Mouse (Mus musculus) retina, postnatal 7 days (tissue): Measurements from ENCODE around the gene Abcb6.

Source experiments
- DNase-seq: peaks from one replicate; pipeline ENCODE4 v3.0.0-alpha.2; 2012; ENCODE audit warnings: low read depth, low spot score

The Abcb6 gene

GRCm38 (mm10) chr1:75208967-75209678 lies 28.9 kb upstream of the Abcb6 start:
- DNase-seq = no peak

- DNase-seq = no peak
Measured at GRCm38 (mm10) chr1:75201236-75201635, 21.0 kb upstream of the Abcb6 start.

GRCm38 (mm10) chr1:75192452-75192851 lies 12.3 kb upstream of the Abcb6 start:
- DNase-seq = no peak

- DNase-seq = peak; percentile 94
Measured at GRCm38 (mm10) chr1:75191622-75192402, 11.6 kb upstream of the Abcb6 start, which contains the start of the genes Ankzf1 and Atg9a. TSS of gene Ankzf1 (plus strand) at chr1:75192151. TSS of gene Atg9a (minus strand) at chr1:75192196.

GRCm38 (mm10) chr1:75191258-75191621 lies 11.0 kb upstream of the Abcb6 start:
- DNase-seq = no peak

- DNase-seq = no peak
Measured at GRCm38 (mm10) chr1:75190577-75190976, 10.4 kb upstream of the Abcb6 start.

- no peak for DNase-seq
Measured at GRCm38 (mm10) chr1:75187914-75188483, 7.8 kb upstream of the Abcb6 start.

- DNase-seq = no peak
Measured at GRCm38 (mm10) chr1:75187126-75187525, 6.9 kb upstream of the Abcb6 start.

GRCm38 (mm10) chr1:75185495-75185894 lies 5.3 kb upstream of the Abcb6 start:
- no peak for DNase-seq

GRCm38 (mm10) chr1:75182160-75182559 lies 2.0 kb upstream of the Abcb6 start:
- DNase-seq = no peak

GRCm38 (mm10) chr1:75181377-75181870 lies 1.2 kb upstream of the Abcb6 start:
- DNase-seq = no peak

- DNase-seq = no peak
Measured at GRCm38 (mm10) chr1:75180741-75181140, 549 bp upstream of the Abcb6 start.

GRCm38 (mm10) chr1:75179334-75180104 lies 673 bp downstream of the Abcb6 start:
- no peak for DNase-seq

- peak; percentile 88 for DNase-seq
Measured at GRCm38 (mm10) chr1:75168472-75169464, 11.4 kb downstream of the Abcb6 start, which contains the start of gene Zfand2b. TSS of gene Zfand2b (plus strand) at chr1:75168646.

- DNase-seq = no peak
Measured at GRCm38 (mm10) chr1:75168093-75168471, 12.1 kb downstream of the Abcb6 start.

- DNase-seq = no peak
Measured at GRCm38 (mm10) chr1:75160256-75160617, 20.0 kb downstream of the Abcb6 start.

GRCm38 (mm10) chr1:75159540-75160255 lies 20.5 kb downstream of the Abcb6 start:
- no peak for DNase-seq

GRCm38 (mm10) chr1:75158990-75159389 lies 21.2 kb downstream of the Abcb6 start:
- DNase-seq = no peak

GRCm38 (mm10) chr1:75155837-75156236 lies 24.4 kb downstream of the Abcb6 start:
- no peak for DNase-seq

- no peak for DNase-seq
Measured at GRCm38 (mm10) chr1:75148727-75149126, 31.5 kb downstream of the Abcb6 start.
